Mouse (Mus musculus) thymus, adult 18-20 months (tissue): ENCODE data around the gene Slc26a8.

Experiments used
- DNase-seq, 2 experiments: peaks; one replicate each; pipeline ENCODE4 v3.0.0; 2022; ENCODE audit warnings: mixed read lengths in 2 of 2

Gene Slc26a8

DNA sequence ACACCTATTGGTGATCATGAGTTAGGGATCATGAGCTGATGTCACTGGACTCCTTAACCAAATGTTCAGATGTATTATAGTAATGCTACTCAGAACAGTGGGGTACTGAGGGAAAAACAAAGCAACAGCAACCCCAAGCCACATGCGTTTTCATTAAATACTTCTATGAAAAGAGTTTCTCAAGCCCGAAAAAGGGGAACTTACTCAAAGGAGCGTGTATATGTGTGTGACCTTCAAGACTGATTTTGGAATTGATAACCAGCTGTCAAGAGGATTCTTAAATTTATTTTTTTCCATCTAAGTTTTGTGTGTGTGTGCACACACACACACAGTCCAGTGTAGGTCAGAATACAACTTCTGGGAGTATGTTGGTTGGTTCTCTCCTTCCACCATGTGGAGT is 49.9 kb downstream of the Slc26a8 start:
- no peak for DNase-seq

DNA sequence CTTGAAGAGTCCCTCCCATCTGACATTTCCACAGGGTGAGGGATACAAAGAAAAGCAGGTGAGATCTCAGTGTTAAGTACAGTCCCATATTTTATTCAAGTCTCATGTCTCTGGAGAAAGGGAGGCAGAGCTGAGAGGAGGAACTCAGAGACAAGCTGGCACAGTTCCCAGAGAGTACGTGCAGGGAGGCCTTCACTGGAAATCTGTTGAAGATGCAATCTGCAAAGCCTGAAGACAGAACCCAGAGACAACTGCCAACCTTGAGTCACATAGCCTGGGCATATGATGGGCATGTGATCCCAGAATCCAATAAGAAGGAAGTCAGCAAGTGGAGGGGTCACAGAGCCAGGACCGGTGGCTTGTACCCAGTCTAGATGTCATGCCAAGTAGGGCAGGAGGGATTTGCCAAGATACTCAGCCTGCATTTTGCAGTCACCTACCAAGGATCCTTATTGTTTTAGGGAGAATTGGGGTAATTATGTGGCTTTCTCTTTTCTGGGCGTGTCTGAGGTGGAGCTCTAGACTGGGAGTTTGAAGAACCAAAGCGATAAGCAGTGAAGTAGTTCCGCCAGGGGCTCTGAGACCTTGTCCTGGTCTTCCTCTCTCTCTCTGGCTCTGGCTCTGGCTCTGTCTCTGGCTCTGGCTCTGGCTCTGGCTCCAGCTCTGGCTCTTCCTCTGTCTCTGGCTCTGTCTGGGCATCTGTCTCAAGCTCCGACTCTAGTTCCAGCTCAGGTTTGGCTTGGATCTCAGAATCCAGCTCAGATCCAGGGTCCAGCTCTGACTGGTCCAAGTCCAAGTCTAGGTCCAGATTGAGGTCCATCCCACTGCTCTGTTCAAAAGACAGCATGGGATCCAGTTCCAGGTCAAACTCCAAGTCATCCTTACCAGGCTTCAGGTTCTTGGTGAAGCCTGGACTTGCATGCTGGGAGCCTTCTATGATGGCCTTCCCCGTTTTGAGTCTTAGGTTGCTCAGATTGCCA is 52.0 kb downstream of the Slc26a8 start:
- no peak for DNase-seq

DNA sequence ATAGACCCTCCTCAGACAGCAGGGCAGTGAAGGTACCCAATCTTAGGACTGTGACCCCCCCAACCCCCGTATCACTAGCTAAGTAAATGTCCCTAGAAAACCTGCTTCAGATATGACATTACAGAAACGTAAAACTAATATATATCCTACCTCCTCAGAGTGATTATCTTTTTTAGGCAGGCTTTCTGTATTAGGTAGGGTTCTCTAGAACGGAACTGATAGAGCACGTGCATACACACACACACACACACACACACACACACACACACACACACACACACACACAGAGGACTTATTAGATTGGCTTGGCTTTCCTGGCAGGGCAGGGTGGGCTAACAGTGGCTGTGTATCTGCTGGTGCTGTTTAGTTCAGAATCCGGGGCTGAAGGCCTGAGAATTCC is 54.2 kb downstream of the Slc26a8 start:
- no peak for DNase-seq

DNA sequence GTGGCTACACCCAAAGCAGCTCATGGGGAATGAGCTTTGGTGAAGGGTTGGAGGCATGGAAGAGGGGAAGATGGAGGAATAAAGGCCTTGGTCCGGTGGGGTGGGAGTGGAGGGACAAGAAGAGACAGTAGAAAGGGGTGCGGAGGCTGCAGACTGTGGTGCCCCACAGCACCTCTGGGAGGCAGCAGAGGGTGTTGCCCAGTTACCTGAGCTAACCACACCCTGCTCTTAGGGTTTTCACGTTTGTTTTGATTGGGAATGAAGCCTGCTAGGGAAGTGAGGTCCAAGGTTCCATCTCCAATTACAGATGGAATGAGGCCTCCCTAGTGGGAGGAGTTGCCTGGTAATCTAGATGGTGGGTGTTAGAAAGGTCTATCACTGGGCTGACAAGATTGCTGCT is 60.9 kb downstream of the Slc26a8 start:
- DNase-seq: no peak

DNA sequence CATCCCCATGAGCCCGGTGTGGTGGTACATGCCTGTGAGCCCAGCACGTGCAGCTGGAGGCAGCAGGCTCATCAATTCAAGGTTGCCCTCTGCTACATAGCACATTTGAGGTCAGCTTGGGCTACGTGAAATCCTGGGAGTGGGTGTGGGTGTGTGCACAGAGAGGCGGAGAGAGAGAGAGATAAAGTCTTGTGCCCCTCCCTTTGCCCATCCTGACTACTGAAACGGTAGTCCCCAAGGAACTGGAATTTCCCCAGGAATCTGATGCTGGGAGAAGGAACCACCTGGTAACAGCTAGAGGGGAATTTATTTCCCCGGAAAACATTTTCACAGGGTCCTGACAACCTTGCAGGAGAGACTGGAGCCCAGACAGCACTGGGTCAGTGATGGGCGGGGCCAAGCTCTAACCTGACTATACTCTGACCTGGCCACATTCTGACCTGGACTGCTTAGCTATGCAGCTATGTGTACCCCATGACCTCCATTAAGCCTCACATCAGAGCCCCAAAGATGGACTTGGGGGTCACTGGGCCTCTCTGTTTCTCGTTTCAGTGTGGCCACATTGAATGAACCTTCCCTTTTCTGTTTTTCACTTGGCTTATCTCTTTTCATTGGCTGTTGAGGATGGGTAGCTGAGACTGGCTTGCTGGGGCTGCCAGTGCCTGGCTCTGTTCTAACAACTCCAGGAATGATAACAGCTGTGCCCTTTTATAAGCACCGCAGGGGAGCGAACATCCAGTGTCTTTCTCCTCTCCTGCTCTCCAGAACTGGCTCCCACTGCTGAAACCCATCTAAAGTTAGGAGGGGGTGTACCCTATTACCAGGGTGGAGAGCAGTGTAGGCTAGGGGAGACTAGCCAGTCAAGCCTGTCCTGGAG is 61.5 kb downstream of the Slc26a8 start:
- no peak for DNase-seq

DNA sequence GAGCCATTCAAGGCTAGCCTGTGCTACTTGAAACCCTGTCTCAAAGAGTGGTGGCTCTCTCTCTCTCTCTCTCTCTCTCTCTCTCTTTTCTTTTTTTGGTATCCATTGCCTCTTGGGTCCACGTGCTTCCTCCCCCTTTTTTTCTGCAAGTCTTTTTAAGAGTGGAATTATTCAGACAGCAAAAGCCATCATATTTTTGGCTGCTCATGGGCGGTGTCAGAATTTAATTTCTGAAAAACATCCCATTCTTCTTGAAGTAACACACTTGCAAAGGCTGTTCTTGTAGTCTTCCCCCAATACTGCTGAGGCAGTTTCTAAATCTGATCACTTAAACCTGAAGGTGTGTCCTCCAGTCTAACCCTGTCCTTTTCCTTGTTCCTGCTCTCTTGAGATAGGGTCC is 63.1 kb downstream of the Slc26a8 start:
- DNase-seq: no peak

DNA sequence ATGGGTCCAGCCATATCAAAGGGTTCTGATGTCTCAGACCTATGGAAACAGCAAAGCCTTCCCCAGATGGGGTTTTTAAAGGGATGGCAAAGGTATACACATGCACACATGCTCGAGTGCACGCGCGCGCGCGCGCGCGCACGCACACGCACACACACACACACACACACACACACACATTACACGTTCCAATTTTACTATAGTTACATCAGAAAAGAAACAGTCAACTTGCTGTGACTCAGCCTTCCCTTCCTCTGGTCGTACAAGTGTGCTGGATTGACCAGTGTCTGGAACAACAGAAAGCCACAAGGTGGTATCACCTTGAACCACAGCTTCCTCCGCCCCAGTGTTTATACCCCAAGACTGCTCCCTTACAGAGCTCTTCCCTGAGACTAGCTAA is 64.7 kb downstream of the Slc26a8 start:
- DNase-seq: no peak

DNA sequence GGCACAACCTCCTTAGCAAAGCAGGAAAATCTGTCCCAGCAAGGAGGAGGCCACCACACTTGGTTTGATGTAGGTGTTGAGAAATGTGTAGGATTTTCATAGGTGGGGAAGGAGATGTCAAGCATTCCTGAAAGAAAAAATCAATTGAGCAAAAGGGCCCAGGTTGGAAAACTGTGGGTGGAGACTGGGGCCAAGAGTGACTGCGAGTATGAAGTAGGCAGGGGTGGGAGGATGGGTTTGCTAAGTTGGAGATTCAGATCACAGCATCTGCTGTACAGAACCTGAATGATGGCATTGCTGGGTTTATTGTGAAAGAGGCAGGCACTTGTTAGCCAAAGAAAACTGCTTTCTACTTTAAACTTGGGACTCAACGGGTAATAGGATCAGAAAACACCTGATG is 65.2 kb downstream of the Slc26a8 start:
- DNase-seq: no peak

DNA sequence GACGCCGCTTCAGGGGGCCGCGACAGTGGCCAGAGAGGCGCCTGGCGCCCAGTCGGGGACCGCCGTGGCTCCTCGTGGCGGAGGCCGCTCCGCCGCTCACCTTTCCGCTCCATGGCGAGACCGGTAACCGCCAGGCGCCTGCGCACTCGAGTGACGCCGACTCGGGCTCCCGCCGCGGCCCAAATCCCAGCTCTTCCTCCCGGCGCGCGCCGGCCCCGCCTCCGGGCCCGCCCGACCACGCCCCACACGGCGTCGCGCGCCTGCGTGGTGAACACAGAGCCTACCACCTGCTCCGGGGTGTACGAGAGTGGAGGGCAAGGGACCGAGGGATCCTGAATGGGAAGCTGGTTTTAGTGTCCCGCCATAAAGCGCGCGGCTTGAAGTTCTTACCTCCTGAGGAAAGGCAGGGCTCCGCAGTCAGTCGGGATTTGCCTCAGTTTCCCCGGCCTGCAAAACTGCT is 67.7 kb downstream of the Slc26a8 start, which contains the start of gene Srpk1:
Gene Srpk1, minus strand, starts transcription at position 410 of the 460 bp plus-strand sequence.
- DNase-seq: peak; percentile 85 to 86

DNA sequence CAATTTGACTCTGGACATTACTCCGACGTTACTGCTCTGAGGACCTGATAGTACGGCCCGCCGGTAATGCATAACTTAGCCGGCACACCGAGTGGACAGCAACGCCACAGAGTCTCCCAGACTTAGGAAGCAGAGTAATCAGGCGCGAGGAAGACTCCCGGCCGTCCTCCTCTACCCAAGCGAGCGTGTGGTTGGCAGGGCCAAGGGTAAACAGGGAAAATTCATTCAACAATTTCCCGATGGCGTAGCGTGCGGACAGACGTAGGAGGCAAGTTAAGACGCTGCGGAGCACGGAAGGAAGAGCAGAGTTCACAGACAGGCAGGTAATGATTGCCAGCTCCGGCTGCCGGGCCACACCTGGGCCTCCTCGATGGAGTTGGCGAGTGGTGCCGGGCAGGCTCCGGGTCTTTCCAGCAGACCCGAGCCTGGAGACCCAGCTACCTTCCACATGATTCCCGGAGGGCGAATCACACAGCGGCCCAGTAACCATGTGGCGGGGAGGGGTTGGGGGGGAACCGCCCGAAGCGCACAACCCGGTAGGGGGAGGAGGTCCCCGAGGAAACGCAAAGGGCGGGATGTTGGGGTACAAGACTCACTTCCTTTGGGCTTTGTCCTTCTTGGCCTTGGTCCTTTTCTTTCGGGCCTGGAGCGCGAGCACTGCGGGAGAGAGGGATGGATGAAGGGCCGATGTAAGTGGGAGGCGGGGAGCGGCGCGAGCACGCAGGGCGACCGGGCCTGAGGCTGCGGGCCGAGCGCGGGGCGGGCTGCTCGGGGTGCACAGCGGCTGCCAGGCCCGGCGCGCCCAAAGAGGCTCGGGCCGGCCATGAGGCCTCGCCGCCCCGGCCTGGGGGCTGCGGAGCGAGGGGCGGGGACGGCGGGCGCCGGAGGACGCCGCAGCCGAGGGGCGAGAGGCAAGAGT is 68.4 kb downstream of the Slc26a8 start:
- peak; percentile 26 to 35 for DNase-seq

DNA sequence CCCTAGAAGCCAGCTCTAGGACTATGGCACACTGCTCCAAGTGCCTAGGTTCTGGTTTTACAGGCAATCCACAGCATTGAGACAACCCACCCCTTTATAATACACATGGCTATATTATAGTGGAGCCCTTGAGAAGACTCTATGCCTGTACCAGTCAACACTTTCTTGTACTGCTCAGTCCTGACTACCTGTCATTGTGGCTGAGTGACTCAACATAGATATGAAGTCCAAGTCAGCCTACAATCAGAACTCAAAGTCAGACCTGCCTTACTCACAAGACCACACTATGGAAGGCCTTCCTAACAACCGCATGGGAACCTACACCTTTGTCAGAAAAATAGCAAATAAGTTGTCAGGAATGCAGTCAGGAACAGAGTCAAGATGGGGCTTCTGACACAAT is 71.3 kb downstream of the Slc26a8 start:
- no peak for DNase-seq

DNA sequence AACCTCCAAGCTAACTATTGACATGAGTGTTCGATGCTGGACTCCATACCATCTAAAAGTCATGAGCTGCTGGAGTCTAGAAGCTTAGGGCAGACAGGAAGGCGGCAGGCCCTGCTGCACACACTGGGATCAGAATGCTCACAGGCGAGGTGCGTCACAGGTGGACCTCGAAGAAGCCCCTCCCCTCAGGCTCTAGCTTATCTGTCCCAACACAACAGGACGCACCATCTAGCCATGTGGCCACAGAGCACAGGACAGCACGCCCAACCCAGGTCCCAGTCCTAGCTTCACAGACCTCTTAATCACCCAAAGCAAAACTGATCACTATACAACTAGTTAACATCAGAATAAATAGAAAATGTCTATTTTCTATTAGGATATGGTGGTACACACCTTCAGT is 71.9 kb downstream of the Slc26a8 start:
- DNase-seq: no peak

DNA sequence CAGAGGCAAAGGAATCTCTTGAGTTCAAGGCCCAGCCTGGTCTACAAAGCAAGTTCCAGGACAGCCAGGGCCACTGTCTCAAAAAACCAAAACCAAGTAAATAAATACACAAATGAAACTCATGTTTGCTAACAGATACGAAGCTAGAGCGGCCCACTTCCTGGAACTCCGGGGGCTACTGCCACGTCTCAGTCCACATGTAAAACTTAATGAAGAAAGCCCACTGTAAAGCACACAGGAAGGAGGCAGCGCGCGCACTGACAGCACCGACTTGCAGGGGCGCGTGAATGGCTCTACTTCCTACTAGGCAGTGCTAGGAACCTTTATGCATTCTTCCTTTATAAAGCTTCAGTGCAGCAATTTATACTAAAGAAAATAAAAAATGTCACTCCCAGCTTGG is 72.4 kb downstream of the Slc26a8 start:
- DNase-seq: no peak

DNA sequence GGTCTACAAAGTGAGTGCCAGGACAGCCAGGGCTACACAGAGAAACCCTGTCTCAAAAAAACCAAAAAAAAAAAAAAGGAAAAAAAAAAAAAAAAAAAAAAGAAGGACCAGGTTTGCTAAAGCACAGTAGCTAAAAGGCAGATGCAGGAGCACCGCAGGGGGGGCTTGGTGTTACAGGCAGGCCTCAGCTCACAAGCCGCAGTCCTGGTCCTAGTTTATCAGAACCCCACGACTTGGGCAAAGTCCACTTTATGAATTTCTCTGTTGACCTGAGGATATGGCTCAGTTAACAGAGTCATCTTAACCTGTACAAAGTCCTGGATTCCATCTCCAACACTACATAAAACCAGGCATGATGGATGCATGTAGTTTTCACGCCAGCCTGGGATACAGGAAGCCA is 74.7 kb downstream of the Slc26a8 start:
- no peak for DNase-seq

DNA sequence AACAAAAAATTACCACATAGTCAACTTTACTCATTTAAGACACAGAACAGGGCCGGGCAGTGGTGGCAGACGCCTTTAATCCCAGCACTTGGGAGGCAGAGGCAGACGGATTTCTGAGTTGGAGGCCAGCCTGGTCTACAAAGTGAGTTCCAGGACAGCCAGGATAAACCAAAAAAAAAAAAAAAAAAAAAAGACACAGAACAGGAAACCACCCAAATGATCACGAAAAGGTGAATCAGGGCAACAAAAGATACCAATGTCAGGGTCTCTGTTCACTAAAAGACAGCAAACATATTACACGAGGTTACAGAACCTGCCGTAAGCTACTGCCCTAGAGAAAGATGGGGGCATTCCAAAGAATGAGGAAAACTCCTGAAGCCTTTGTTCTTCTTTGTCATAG is 76.9 kb downstream of the Slc26a8 start:
- DNase-seq: no peak

DNA sequence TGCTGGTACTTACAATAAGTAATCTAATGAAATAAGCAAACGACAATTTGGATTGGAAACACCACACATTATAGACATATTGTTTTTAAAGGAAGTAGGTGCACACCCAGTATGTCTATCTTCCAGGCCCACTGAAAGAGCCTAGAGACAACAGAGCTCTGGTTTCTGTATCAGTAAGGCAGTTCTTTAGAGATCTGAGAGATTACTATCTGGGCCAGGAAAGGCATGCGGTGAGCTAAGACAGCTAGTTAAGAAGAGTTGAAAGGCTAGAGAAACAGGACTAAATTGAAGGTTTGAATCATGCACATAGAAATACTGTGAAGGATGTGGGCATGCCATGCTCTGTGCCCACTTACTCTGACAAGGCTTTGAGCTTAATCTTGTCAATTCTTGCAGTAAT is 77.4 kb downstream of the Slc26a8 start:
- peak in 1 of 2 experiments; percentile 32 for DNase-seq

DNA sequence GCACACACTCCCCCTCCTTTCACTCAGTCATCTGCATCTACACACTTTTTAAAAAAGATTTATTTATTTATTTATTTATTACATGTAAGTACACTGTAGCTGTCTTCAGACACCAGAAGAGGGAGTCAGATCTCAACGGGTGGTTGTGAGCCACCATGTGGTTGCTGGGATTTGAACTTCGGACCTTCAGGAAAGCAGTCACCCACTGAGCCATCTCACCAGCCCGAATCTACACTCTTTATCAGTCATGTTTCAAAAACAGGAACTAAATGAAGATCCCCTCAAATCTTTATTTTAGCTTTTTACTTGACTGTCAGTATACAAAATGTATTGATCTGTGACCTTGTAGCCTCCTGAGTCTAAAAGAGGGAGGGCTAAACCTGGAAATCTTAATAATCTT is 80.5 kb downstream of the Slc26a8 start:
- DNase-seq: no peak

DNA sequence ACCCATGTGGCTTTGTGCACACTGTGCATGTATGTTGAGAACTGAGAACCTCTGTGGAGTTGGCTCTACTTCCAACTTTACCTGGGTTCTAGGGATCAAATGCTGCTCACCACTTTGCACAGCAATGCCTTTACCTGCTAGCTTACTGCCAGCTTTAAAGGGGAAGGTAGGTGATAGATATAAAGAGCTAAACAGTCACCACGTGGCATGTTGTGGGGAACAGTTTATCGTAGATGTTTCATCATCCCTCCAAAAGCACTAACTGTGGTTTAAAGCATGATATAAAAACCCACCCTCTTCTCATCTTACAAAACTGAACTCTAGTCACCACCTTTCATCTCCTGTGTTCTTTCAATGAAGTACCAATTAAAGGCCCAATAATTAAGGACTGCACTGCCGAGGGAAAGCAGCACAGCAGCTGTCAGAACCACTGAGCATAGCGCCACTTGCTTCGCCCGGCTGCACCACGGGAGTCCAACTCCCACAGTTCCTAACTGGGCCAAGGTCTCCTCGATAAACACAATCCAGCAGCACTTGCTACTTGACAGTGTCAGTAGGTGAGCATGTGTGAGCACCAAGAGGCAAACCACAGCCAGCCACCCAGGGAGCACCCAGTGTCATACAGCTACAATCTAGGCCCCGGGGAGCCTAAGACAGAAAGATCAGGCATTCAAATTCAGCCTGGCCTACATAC is 88.3 kb downstream of the Slc26a8 start:
- no peak for DNase-seq

DNA sequence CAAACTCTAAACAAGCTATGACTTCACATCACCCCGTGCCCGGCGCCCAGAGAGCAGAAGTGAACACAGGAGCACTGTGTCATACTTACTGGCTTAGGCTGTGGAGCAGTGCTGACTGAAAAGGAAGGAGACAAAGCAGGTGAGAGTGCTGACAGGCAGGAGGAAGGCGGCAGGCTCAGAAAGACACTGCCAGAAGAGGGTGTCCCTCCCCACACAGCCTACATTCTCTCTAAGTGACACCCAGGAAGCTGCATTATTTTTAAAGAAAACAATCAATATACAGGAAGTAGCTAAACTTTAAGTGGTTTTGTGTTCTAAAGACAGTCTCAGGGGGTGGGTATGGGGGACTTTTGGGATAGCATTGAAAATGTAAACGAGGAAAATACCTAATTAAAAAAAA is 89.3 kb downstream of the Slc26a8 start:
- DNase-seq: no peak

DNA sequence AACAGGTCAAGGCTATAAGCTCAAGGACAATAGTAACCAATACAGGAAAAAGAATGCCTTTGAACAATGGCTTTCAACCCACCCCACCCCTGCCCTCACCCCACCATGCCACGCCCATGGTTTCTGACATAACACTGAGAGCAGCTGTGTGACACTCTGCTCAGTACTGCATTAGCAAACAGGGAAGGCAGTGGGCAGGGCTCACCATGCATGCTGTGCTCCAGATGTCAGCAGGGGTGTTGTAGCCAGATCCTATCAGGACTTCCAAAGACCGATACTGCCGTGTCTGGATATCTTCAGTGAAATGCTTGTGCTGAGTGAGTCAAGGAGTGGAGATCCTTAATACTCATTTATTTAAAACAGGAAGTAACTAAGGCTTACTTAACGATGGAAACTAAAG is 96.1 kb downstream of the Slc26a8 start:
- DNase-seq: no peak

DNA sequence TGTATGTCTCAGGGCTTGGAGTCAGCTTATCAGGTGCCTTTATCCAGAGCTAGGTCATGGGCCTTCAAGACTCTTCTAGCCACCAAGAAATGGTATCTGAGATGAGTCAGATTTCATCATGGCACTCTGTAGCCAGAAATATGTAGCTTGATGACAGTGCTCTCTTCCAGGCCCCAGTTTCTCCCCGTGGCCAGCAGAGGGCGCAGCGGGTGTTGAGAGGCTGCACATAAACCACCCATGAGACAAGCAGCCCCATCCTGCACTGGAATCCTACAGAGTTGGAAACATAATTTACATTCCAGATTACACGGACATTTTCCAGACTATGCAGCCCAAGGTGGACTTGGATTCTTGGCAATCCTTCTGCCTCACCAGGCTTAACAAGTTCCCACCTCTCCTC is 97.0 kb downstream of the Slc26a8 start:
- peak; percentile 30 to 41 for DNase-seq

DNA sequence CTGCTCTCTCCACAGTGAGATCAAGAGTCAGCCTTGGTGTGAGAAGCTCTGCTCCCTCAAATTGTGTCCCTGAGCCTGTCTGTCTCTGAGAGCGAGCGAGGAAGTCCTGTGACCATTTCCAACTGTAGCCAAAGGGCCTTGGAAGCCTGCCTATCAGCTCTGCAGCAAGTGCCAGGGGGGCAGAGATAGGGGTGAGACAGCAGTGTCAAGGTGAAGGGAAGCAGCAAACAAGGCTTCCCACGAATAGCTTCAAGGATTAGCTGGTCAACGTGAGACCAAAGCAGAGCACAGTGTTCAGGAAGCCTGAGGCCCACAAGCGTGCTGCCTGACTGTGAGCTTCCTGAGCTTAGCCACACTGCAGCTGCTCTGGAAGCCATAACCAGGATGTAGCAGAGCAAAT is 98.6 kb downstream of the Slc26a8 start:
- DNase-seq: no peak
